Mouse (Mus musculus) brain, embryonic 14.5 days (tissue): ENCODE measurements around the gene Pnp.

Source experiments
- CTCF ChIP-seq: fragments of 200-500 bp; IDR thresholded peaks from 2 replicates; pipeline ENCODE4 v1.5.1; 2012; ENCODE audit warnings: inconsistent platforms, mild to moderate bottlenecking, moderate library complexity, borderline replicate concordance; ENCODE audit not compliant: insufficient read depth, insufficient read length; ENCODE audit errors: extremely low read depth
- POLR2A ChIP-seq: fragments of 200-500 bp; IDR thresholded peaks from 2 replicates; pipeline ENCODE4 v1.6.1; 2012; ENCODE audit warnings: mild to moderate bottlenecking, inconsistent platforms, borderline replicate concordance; ENCODE audit not compliant: poor library complexity, insufficient read depth, insufficient read length, severe bottlenecking; ENCODE audit errors: extremely low read depth

DNA sequence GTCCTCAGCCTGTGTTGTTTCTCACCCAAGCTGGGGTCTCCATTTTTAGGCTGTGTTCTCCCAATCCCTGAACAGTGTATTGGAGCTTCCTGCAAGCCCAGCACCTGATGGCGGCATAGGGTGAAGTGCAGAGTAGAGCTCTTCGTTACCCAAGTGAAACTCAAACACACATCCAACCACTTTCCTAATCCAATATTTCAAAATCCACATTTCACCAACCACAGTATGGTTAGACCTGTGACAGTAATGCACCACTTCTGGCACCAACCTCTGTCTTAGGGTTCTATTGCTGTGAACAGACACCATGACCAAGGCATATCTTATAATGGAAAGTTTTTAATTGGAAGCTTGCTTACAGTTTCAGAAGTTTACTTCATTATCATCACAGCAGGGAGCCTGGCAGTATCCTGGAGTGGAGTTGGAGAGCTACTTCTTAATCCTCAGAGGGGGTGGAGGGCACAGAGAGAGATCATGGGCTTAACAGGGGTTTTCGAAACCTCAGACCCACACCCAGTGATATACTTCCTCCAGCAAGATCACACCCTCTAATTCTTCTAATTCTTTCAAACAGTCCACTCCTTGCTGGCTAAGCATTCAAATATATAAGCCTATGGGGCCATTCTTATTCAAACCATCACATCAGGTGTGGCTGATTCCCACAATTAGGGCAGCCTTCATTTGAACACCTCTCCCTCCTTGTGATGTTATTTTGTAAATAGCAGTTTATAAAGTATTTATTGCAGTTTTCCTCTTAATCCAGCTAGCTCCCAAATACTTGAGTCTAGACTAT is 7.4 kb downstream of the Pnp start:
- TF ChIP-seq POLR2A (no peak), CTCF (no peak)
